ENCODE assay signal across 8 mouse cellular contexts in genomic region chr7:126860987-126861386, GRCm38 (mm10). TPM values are rescaled to one million over a fixed set of nuclear protein-coding genes. Genes with fewer than 3 reads are reported as not detected.
DNase-seq lines count a peak whose midpoint lies in the region; ATAC-seq and TF ChIP-seq lines count a peak whose summit lies in the region.

No protein-coding gene starts in this region.

- H3K4me1 ChIP-seq in lung, postnatal 0 days (ENCODE audit: insufficient read depth, low read depth, low read length) = peaks cover 6% of the 10 kb centered on the region; the same call in 1 of the 2 replicates
- H3K4me1 ChIP-seq in embryonic fibroblast, embryonic 13.5 days (ENCODE audit: control insufficient read depth, insufficient read depth, low read length) = no peaks in the 10 kb centered on the region
- H3K4me1 ChIP-seq in limb, embryonic 11.5 days (ENCODE audit: control insufficient read depth, insufficient read depth, low read length) = peaks cover 17% of the 10 kb centered on the region
- H3K4me1 ChIP-seq in olfactory bulb, adult 2 months (ENCODE audit: control insufficient read depth, insufficient read depth, low read length) = peaks cover 23% of the 10 kb centered on the region

- no peaks in the 10 kb centered on the region for H3K27me3 ChIP-seq in lung, postnatal 0 days (replicated peaks; ENCODE audit: insufficient read depth, low read length)
- no peaks in the 10 kb centered on the region for H3K27me3 ChIP-seq in limb, embryonic 11.5 days (ENCODE audit: control insufficient read depth, insufficient read depth, low read length)

- H3K27ac ChIP-seq in lung, postnatal 0 days (ENCODE audit: low read length) = no peak overlapping the region
- no peak overlapping the region for H3K27ac ChIP-seq in embryonic fibroblast, embryonic 13.5 days (ENCODE audit: insufficient read depth, low read length)
- no peak overlapping the region for H3K27ac ChIP-seq in limb, embryonic 11.5 days (replicated peaks; ENCODE audit: low read depth, low read length)
- no peak overlapping the region for H3K27ac ChIP-seq in olfactory bulb, adult 2 months (ENCODE audit: insufficient read depth, low read depth, low read length)

- H3K9ac ChIP-seq in lung, postnatal 0 days (replicated peaks; ENCODE audit: low read depth) = peak overlapping the region; percentile 44
- peak overlapping the region; percentile 62 for H3K9ac ChIP-seq in limb, embryonic 11.5 days (ENCODE audit: low read length)

- peak overlapping the region; percentile 61 for H3K4me3 ChIP-seq in lung, postnatal 0 days (ENCODE audit: low read depth, low read length)
- peak overlapping the region; percentile 72 for H3K4me3 ChIP-seq in embryonic fibroblast, embryonic 13.5 days (ENCODE audit: insufficient read depth, low read length)
- H3K4me3 ChIP-seq in limb, embryonic 11.5 days (ENCODE audit: low read depth, low read length) = peak overlapping the region; percentile 56
- H3K4me3 ChIP-seq in olfactory bulb, adult 2 months (ENCODE audit: insufficient read depth, low read depth, low read length) = peak overlapping the region; percentile 64

- no peak for DNase-seq in lung, postnatal 0 days (ENCODE audit: low spot score)
- no peak for DNase-seq in lung, postnatal 14 days
- DNase-seq in limb, embryonic 11.5 days (ENCODE audit: low spot score) = no peak
- no peak for DNase-seq in cerebellum, adult 18-20 months
- DNase-seq in layer of hippocampus, adult 9-11 months = no peak
- DNase-seq in kidney, postnatal 10 days = no peak

- no peak for ATAC-seq in lung, postnatal 0 days
- 0 out of 2 replicates have a peak, but pooled peaks have one; percentile 18 for ATAC-seq in limb, embryonic 11.5 days (ENCODE audit: insufficient number of reproducible peaks, low FRiP score, low TSS enrichment, low read depth)

- peaks cover 12% of the 10 kb centered on the region; the same call in 1 of the 2 replicates for H3K36me3 ChIP-seq in lung, postnatal 0 days (ENCODE audit: insufficient read depth, low read length)
- H3K36me3 ChIP-seq in limb, embryonic 11.5 days (ENCODE audit: control insufficient read depth, insufficient read depth, low read length) = peaks cover 22% of the 10 kb centered on the region

- peak overlapping the region; percentile 71 for H3K4me2 ChIP-seq in lung, postnatal 0 days (replicated peaks; ENCODE audit: low read depth, low read length)
- H3K4me2 ChIP-seq in limb, embryonic 11.5 days (ENCODE audit: low read depth, severe bottlenecking) = peak overlapping the region; percentile 58

- 52% methylated on average over 5 of the region's 5 CpGs for WGBS in lung, postnatal 0 days
- 72% methylated on average over 5 of the region's 5 CpGs for WGBS in limb, embryonic 11.5 days
- WGBS in olfactory bulb, adult 2 months = 67% methylated on average over 5 of the region's 5 CpGs

- no peaks in the 10 kb centered on the region for H3K9me3 ChIP-seq in lung, postnatal 0 days (ENCODE audit: low read length)
- H3K9me3 ChIP-seq in limb, embryonic 11.5 days (ENCODE audit: control insufficient read depth, low read length) = no peaks in the 10 kb centered on the region

- no peak for TF ChIP-seq EP300 in lung, postnatal 0 days (IDR thresholded peaks at IDR 0.05)

- TF ChIP-seq POLR2A in embryonic fibroblast, embryonic 13.5 days (IDR thresholded peaks at IDR 0.05; ENCODE audit: low read depth, low read length) = no peak
- no peak for TF ChIP-seq POLR2A in olfactory bulb, adult 2 months (IDR thresholded peaks at IDR 0.05; ENCODE audit: insufficient read depth, low read depth, low read length)

- no peak for TF ChIP-seq CTCF in lung, postnatal 0 days (IDR thresholded peaks at IDR 0.05)
- TF ChIP-seq CTCF in embryonic fibroblast, embryonic 13.5 days (IDR thresholded peaks at IDR 0.05; ENCODE audit: borderline replicate concordance, insufficient read depth, low read length) = no peak
- TF ChIP-seq CTCF in olfactory bulb, adult 2 months (IDR thresholded peaks at IDR 0.05; ENCODE audit: insufficient read depth, low read depth, low read length) = no peak

RNA-seq across cellular contexts. Expression of gene Hirip3, which starts 0.8 kb away (rescaled TPM):
- polyA plus RNA-seq in lung, postnatal 0 days (2015; fragmentation: Nextera tagmentation; extraction: Ambion mirVana) = 8.4 and 9.3 TPM in 2 replicates
- 20.5 and 40.2 TPM in 2 replicates for polyA plus RNA-seq in embryonic fibroblast, embryonic 13.5 days (2011; ENCODE audit: insufficient read length, low read depth, missing spikeins)
- polyA plus RNA-seq in limb, embryonic 11.5 days (2014; fragmentation: Nextera tagmentation; extraction: Ambion mirVana) = 25.9 and 29.4 TPM in 2 replicates
- polyA plus RNA-seq in olfactory bulb, adult 2 months (2012; ENCODE audit: insufficient read depth, insufficient read length, low replicate concordance, missing spikeins) = not detected in 2 replicates

RNA-seq across cellular contexts. Expression of gene Ino80e, which starts 1.2 kb away (rescaled TPM):
- polyA plus RNA-seq in lung, postnatal 0 days (2015; fragmentation: Nextera tagmentation; extraction: Ambion mirVana) = 52.2 and 54.7 TPM in 2 replicates
- 54.0 and 63.0 TPM in 2 replicates for polyA plus RNA-seq in embryonic fibroblast, embryonic 13.5 days (2011; ENCODE audit: insufficient read length, low read depth, missing spikeins)
- polyA plus RNA-seq in limb, embryonic 11.5 days (2014; fragmentation: Nextera tagmentation; extraction: Ambion mirVana) = 117 and 118 TPM in 2 replicates
- polyA plus RNA-seq in olfactory bulb, adult 2 months (2012; ENCODE audit: insufficient read depth, insufficient read length, low replicate concordance, missing spikeins) = not detected in 2 replicates

RNA-seq across cellular contexts. Expression of gene Doc2a, which starts 13.8 kb away (rescaled TPM):
- 0.20 and 0.33 TPM in 2 replicates for polyA plus RNA-seq in lung, postnatal 0 days (2015; fragmentation: Nextera tagmentation; extraction: Ambion mirVana)
- not detected in 2 replicates for polyA plus RNA-seq in embryonic fibroblast, embryonic 13.5 days (2011; ENCODE audit: insufficient read length, low read depth, missing spikeins)
- polyA plus RNA-seq in limb, embryonic 11.5 days (2014; fragmentation: Nextera tagmentation; extraction: Ambion mirVana) = 0.85 and 1.5 TPM in 2 replicates
- polyA plus RNA-seq in olfactory bulb, adult 2 months (2012; ENCODE audit: insufficient read depth, insufficient read length, low replicate concordance, missing spikeins) = not detected in 2 replicates

RNA-seq across cellular contexts. Expression of gene Taok2, which starts 23.5 kb away (rescaled TPM):
- polyA plus RNA-seq in lung, postnatal 0 days (2015; fragmentation: Nextera tagmentation; extraction: Ambion mirVana) = 36.1 and 39.0 TPM in 2 replicates
- polyA plus RNA-seq in embryonic fibroblast, embryonic 13.5 days (2011; ENCODE audit: insufficient read length, low read depth, missing spikeins) = 42.0 and 45.4 TPM in 2 replicates
- 30.4 and 31.6 TPM in 2 replicates for polyA plus RNA-seq in limb, embryonic 11.5 days (2014; fragmentation: Nextera tagmentation; extraction: Ambion mirVana)
- polyA plus RNA-seq in olfactory bulb, adult 2 months (2012; ENCODE audit: insufficient read depth, insufficient read length, low replicate concordance, missing spikeins) = not detected in 2 replicates

RNA-seq across cellular contexts. Expression of gene 4930451I11Rik, which starts 29.5 kb away (rescaled TPM):
- polyA plus RNA-seq in lung, postnatal 0 days (2015; fragmentation: Nextera tagmentation; extraction: Ambion mirVana) = not detected in 2 replicates
- polyA plus RNA-seq in embryonic fibroblast, embryonic 13.5 days (2011; ENCODE audit: insufficient read length, low read depth, missing spikeins) = not detected in 2 replicates
- polyA plus RNA-seq in limb, embryonic 11.5 days (2014; fragmentation: Nextera tagmentation; extraction: Ambion mirVana) = not detected in 2 replicates
- not detected in 2 replicates for polyA plus RNA-seq in olfactory bulb, adult 2 months (2012; ENCODE audit: insufficient read depth, insufficient read length, low replicate concordance, missing spikeins)
